Mouse (Mus musculus): ENCODE measurements at regions not wholly inside any gene's neighbourhood (a gene's known extent, or its start where the extent isn't known, plus 50 kb on each side); places are given as distances from the start of the nearest gene placed in this dataset.
A peak's percentile ranks its signal among the peaks of the same experiment; 100 is the strongest.
"Not testable (repeated sequence)": the region's sequence is repeated elsewhere in the genome, so short reads cannot be mapped to it uniquely, and the experiment has no call there.

GRCm38 (mm10) chr12:117327086-117327485, 189.2 kb upstream of the Rapgef5 start:
- peak; percentile 34 for TF ChIP-seq CTCF (IDR thresholded peaks at IDR 0.05; ENCODE audit: low read depth)
- not testable (repeated sequence) for H3K9ac ChIP-seq; H3K4me3 ChIP-seq (ENCODE audit: low read depth, low read length); DNase-seq; H3K4me2 ChIP-seq; H3K27ac ChIP-seq (ENCODE audit: low read depth); H3K9me3 ChIP-seq (ENCODE audit: low read depth, low read length); H3K4me1 ChIP-seq (ENCODE audit: insufficient read depth); H3K36me3 ChIP-seq (ENCODE audit: insufficient read depth); H3K27me3 ChIP-seq (ENCODE audit: insufficient read depth, low read length)
- 45% methylated on average over 5 of the region's 5 CpGs for WGBS
- ATAC-seq (ENCODE audit: insufficient read depth) = peak; percentile 65; the same call in 1 of the 2 replicates

DNA sequence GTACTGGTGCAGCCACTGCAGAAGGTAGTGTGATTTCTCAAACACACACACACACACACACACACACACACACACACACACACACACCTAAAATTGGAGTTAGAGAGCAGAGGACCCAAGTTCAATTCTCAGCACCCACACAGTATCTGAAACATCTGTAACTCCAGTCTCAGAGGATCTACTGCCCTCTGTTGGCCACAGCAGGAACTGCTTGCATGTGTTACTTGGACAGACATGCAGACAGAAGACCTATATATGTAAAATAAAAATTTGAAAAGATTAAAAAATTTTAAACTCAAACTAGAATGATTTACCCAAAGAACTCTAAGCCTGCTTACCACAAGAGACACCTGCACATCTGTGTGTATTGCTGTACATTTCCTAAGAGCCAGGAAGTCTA, 185.9 kb upstream of the Rapgef5 start:
- H3K4me2 ChIP-seq = no peak overlapping the region
- H3K27me3 ChIP-seq (ENCODE audit: insufficient read depth, low read length) = no peaks in the 10 kb centered on the region
- H3K36me3 ChIP-seq (ENCODE audit: insufficient read depth) = no peaks in the 10 kb centered on the region
- no peak overlapping the region for H3K4me3 ChIP-seq (ENCODE audit: low read depth, low read length)
- H3K27ac ChIP-seq (ENCODE audit: low read depth) = no peak overlapping the region
- H3K9me3 ChIP-seq (ENCODE audit: low read depth, low read length) = peaks cover 3% of the 10 kb centered on the region; the same call in 1 of the 2 replicates
- H3K9ac ChIP-seq = no peak overlapping the region
- no peak for DNase-seq
- no peaks in the 10 kb centered on the region for H3K4me1 ChIP-seq (ENCODE audit: insufficient read depth)
- no peak for ATAC-seq (ENCODE audit: insufficient read depth)
- peak; percentile 37 for TF ChIP-seq CTCF (IDR thresholded peaks at IDR 0.05; ENCODE audit: low read depth)

- H3K27me3 ChIP-seq (ENCODE audit: insufficient read depth, low read length) = no peaks in the 10 kb centered on the region
- TF ChIP-seq CTCF (IDR thresholded peaks at IDR 0.05; ENCODE audit: low read depth) = no peak
- ATAC-seq (ENCODE audit: insufficient read depth) (no peak), DNase-seq (no peak)
- no peak overlapping the region for H3K4me2 ChIP-seq
- H3K4me3 ChIP-seq (ENCODE audit: low read depth, low read length) = no peak overlapping the region
- no peak overlapping the region for H3K27ac ChIP-seq (ENCODE audit: low read depth)
- 59% methylated on average over 4 of the region's 4 CpGs for WGBS
- H3K9ac ChIP-seq = no peak overlapping the region
- no peaks in the 10 kb centered on the region for H3K9me3 ChIP-seq (ENCODE audit: low read depth, low read length)
- H3K4me1 ChIP-seq (ENCODE audit: insufficient read depth) = no peaks in the 10 kb centered on the region
- no peaks in the 10 kb centered on the region for H3K36me3 ChIP-seq (ENCODE audit: insufficient read depth)
Measured at GRCm38 (mm10) chr12:117336856-117337255, 179.4 kb upstream of the Rapgef5 start.

DNA sequence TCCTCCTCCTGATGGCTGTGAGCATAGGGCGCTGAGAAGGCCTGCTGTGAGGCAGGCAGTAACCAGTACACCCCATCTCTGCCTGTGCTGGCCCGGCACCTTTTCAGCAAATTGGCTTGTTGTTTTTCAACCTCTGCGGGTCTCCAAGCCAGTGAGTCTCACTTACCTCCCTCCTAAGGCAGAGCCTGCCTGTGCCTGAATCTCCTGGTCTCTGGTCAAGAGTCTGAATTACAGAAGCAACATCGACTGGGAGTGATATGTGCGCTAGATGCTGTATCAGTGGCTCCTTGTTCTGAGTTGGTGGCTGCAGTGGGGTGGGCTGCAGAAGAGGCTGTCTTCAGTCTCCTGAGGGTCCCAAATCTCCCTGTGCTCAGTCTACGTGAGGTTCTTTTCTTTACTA, 174.0 kb upstream of the Rapgef5 start:
- Histone ChIP-seq H3K4me3 (ENCODE audit: low read depth, low read length) (no peak overlapping the region), H3K9me3 (ENCODE audit: low read depth, low read length) (no peaks in the 10 kb centered on the region), H3K4me1 (ENCODE audit: insufficient read depth) (no peaks in the 10 kb centered on the region), H3K9ac (no peak overlapping the region), H3K36me3 (ENCODE audit: insufficient read depth) (no peaks in the 10 kb centered on the region), H3K27me3 (ENCODE audit: insufficient read depth, low read length) (no peaks in the 10 kb centered on the region), H3K4me2 (no peak overlapping the region), H3K27ac (ENCODE audit: low read depth) (no peak overlapping the region)
- DNase-seq (no peak), ATAC-seq (ENCODE audit: insufficient read depth) (no peak)
- WGBS = 32% methylated on average over 6 of the region's 6 CpGs
- TF ChIP-seq CTCF (IDR thresholded peaks at IDR 0.05; ENCODE audit: low read depth) = no peak

GRCm38 (mm10) chr12:117343121-117343520, 173.2 kb upstream of the Rapgef5 start:
- ATAC-seq (ENCODE audit: insufficient read depth) (no peak), DNase-seq (no peak)
- Histone ChIP-seq H3K4me3 (ENCODE audit: low read depth, low read length) (no peak overlapping the region), H3K9ac (no peak overlapping the region), H3K27me3 (ENCODE audit: insufficient read depth, low read length) (no peaks in the 10 kb centered on the region), H3K4me2 (no peak overlapping the region), H3K27ac (ENCODE audit: low read depth) (no peak overlapping the region), H3K4me1 (ENCODE audit: insufficient read depth) (no peaks in the 10 kb centered on the region), H3K9me3 (ENCODE audit: low read depth, low read length) (no peaks in the 10 kb centered on the region), H3K36me3 (ENCODE audit: insufficient read depth) (no peaks in the 10 kb centered on the region)
- 84% methylated on average over 3 of the region's 3 CpGs for WGBS
- no peak for TF ChIP-seq CTCF (IDR thresholded peaks at IDR 0.05; ENCODE audit: low read depth)

GRCm38 (mm10) chr12:117343605-117344004, 172.7 kb upstream of the Rapgef5 start:
- ATAC-seq (ENCODE audit: insufficient read depth); H3K4me3 ChIP-seq (ENCODE audit: low read depth, low read length); H3K27ac ChIP-seq (ENCODE audit: low read depth); H3K9me3 ChIP-seq (ENCODE audit: low read depth, low read length); H3K4me2 ChIP-seq; H3K27me3 ChIP-seq (ENCODE audit: insufficient read depth, low read length); H3K9ac ChIP-seq; H3K36me3 ChIP-seq (ENCODE audit: insufficient read depth); H3K4me1 ChIP-seq (ENCODE audit: insufficient read depth); DNase-seq: not testable (repeated sequence)
- WGBS = 87% methylated on average over 5 of the region's 5 CpGs

GRCm38 (mm10) chr12:117344266-117345087, 171.8 kb upstream of the Rapgef5 start:
- H3K27me3 ChIP-seq (ENCODE audit: insufficient read depth, low read length) = no peaks in the 10 kb centered on the region
- no peaks in the 10 kb centered on the region for H3K9me3 ChIP-seq (ENCODE audit: low read depth, low read length)
- H3K36me3 ChIP-seq (ENCODE audit: insufficient read depth) = no peaks in the 10 kb centered on the region
- DNase-seq (no peak), ATAC-seq (ENCODE audit: insufficient read depth) (no peak)
- H3K9ac ChIP-seq = no peak overlapping the region
- H3K4me1 ChIP-seq (ENCODE audit: insufficient read depth) = no peaks in the 10 kb centered on the region
- TF ChIP-seq CTCF (IDR thresholded peaks at IDR 0.05; ENCODE audit: low read depth) = no peak
- no peak overlapping the region for H3K27ac ChIP-seq (ENCODE audit: low read depth)
- 57% methylated on average over 11 of the region's 11 CpGs for WGBS
- no peak overlapping the region for H3K4me3 ChIP-seq (ENCODE audit: low read depth, low read length)
- H3K4me2 ChIP-seq = no peak overlapping the region
